Mouse (Mus musculus): Measurements from ENCODE around the gene Gpatch3. TPM values are rescaled to one million over a fixed set of nuclear protein-coding genes. Genes with fewer than 3 reads are reported as not detected.

Gene Gpatch3
- polyA plus RNA-seq, 2 experiments, result 8.0 to 8.1 TPM

- no peaks in the 10 kb centered on the region for H3K36me3 ChIP-seq (ENCODE audit: control insufficient read depth, insufficient read depth, low read length)
- DNase-seq (ENCODE audit: low spot score) (no peak), ATAC-seq (ENCODE audit: low FRiP score, low read depth) (no peak)
- no peak for TF ChIP-seq POLR2A (IDR thresholded peaks at IDR 0.05; ENCODE audit: borderline replicate concordance, extremely low read depth, insufficient read depth, insufficient read length)
- WGBS, result 42% methylated on average over 10 of the region's 10 CpGs
- no peak overlapping the region for H3K9ac ChIP-seq (ENCODE audit: low read depth, low read length, severe bottlenecking)
- no peaks in the 10 kb centered on the region for H3K4me1 ChIP-seq (ENCODE audit: control insufficient read depth, insufficient read depth, low read length)
- H3K27ac ChIP-seq (replicated peaks; ENCODE audit: low read depth, low read length), result no peak overlapping the region
- H3K9me3 ChIP-seq (ENCODE audit: control insufficient read depth, low read length), result no peaks in the 10 kb centered on the region
- H3K27me3 ChIP-seq (ENCODE audit: control insufficient read depth, insufficient read depth, low read length), result no peaks in the 10 kb centered on the region
- H3K4me2 ChIP-seq (replicated peaks; ENCODE audit: low read depth, low read length, severe bottlenecking), result no peak overlapping the region
- no peak overlapping the region for H3K4me3 ChIP-seq (replicated peaks; ENCODE audit: low read length)
These were observed 17.4 kb upstream of the Gpatch3 start for GRCm38 (mm10) chr4:133557041-133557717.

- Histone ChIP-seq H3K4me3 (replicated peaks; ENCODE audit: low read length) (no peak overlapping the region), H3K27me3 (ENCODE audit: control insufficient read depth, insufficient read depth, low read length) (no peaks in the 10 kb centered on the region), H3K9ac (ENCODE audit: low read depth, low read length, severe bottlenecking) (no peak overlapping the region), H3K36me3 (ENCODE audit: control insufficient read depth, insufficient read depth, low read length) (no peaks in the 10 kb centered on the region), H3K27ac (replicated peaks; ENCODE audit: low read depth, low read length) (no peak overlapping the region), H3K4me2 (replicated peaks; ENCODE audit: low read depth, low read length, severe bottlenecking) (no peak overlapping the region), H3K9me3 (ENCODE audit: control insufficient read depth, low read length) (no peaks in the 10 kb centered on the region), H3K4me1 (ENCODE audit: control insufficient read depth, insufficient read depth, low read length) (no peaks in the 10 kb centered on the region)
- WGBS, result 79% methylated on average over 4 of the region's 4 CpGs
- TF ChIP-seq POLR2A (IDR thresholded peaks at IDR 0.05; ENCODE audit: borderline replicate concordance, extremely low read depth, insufficient read depth, insufficient read length), result no peak
- ATAC-seq (ENCODE audit: low FRiP score, low read depth), result no peak
- no peak for DNase-seq (ENCODE audit: low spot score)
These were observed 14.7 kb upstream of the Gpatch3 start for GRCm38 (mm10) chr4:133559846-133560245.

DNA sequence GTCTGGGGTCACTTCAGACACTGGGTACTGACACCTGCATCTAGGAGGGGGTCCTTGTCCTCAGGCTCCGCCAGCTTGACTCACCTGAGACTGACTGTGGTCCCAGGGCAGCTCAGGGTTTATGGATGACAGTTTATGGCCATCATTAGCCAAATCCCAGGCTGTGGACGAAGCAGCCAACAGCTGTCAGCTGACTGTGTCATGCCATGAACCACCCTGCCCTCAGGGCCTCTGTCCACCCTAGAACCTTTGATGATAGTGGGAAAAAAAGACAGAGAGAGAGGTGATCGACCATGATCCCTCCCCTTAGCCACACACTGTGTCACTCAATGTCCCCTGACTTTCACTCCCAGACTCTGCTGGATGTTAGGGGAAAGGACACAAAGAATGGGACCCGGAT lies 12.9 kb upstream of the Gpatch3 start:
- DNase-seq (ENCODE audit: low spot score), result no peak
- H3K4me2 ChIP-seq (replicated peaks; ENCODE audit: low read depth, low read length, severe bottlenecking), result no peak overlapping the region
- no peak for TF ChIP-seq POLR2A (IDR thresholded peaks at IDR 0.05; ENCODE audit: borderline replicate concordance, extremely low read depth, insufficient read depth, insufficient read length)
- no peak overlapping the region for H3K27ac ChIP-seq (replicated peaks; ENCODE audit: low read depth, low read length)
- H3K4me1 ChIP-seq (ENCODE audit: control insufficient read depth, insufficient read depth, low read length), result no peaks in the 10 kb centered on the region
- 51% methylated on average over 4 of the region's 4 CpGs for WGBS
- no peak for ATAC-seq (ENCODE audit: low FRiP score, low read depth)
- H3K9me3 ChIP-seq (ENCODE audit: control insufficient read depth, low read length), result no peaks in the 10 kb centered on the region
- H3K36me3 ChIP-seq (ENCODE audit: control insufficient read depth, insufficient read depth, low read length), result no peaks in the 10 kb centered on the region
- H3K27me3 ChIP-seq (ENCODE audit: control insufficient read depth, insufficient read depth, low read length), result no peaks in the 10 kb centered on the region
- no peak overlapping the region for H3K4me3 ChIP-seq (replicated peaks; ENCODE audit: low read length)
- no peak overlapping the region for H3K9ac ChIP-seq (ENCODE audit: low read depth, low read length, severe bottlenecking)

DNA sequence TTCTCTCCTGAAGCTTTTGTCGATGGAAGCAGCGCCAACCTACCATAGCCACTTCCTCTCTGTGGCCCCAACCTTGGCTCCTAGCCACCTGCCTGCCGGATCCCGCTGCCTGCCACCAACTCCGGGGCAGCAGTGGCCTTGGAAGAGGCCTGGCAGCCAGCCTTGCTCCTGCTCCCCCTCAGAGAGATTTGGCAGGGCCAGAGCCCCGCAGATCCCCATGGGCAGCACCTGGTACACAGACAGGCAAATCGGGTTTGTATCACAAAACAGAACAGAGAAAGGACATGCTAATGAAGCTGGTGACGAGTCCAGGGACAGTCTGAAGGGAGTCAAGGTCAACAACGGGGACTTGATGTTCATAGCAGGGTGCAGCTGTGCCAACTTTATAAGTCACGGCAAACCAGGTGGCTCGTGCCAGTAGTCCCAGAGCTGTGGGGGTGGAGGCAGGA lies 11.4 kb upstream of the Gpatch3 start:
- DNase-seq (ENCODE audit: low spot score) (no peak), ATAC-seq (ENCODE audit: low FRiP score, low read depth) (no peak)
- Histone ChIP-seq H3K9ac (ENCODE audit: low read depth, low read length, severe bottlenecking) (no peak overlapping the region), H3K4me2 (replicated peaks; ENCODE audit: low read depth, low read length, severe bottlenecking) (no peak overlapping the region), H3K4me3 (replicated peaks; ENCODE audit: low read length) (no peak overlapping the region), H3K4me1 (ENCODE audit: control insufficient read depth, insufficient read depth, low read length) (no peaks in the 10 kb centered on the region), H3K27me3 (ENCODE audit: control insufficient read depth, insufficient read depth, low read length) (no peaks in the 10 kb centered on the region), H3K9me3 (ENCODE audit: control insufficient read depth, low read length) (no peaks in the 10 kb centered on the region), H3K27ac (replicated peaks; ENCODE audit: low read depth, low read length) (no peak overlapping the region), H3K36me3 (ENCODE audit: control insufficient read depth, insufficient read depth, low read length) (no peaks in the 10 kb centered on the region)
- TF ChIP-seq POLR2A (IDR thresholded peaks at IDR 0.05; ENCODE audit: borderline replicate concordance, extremely low read depth, insufficient read depth, insufficient read length), result no peak
- 73% methylated on average over 11 of the region's 11 CpGs for WGBS

DNA sequence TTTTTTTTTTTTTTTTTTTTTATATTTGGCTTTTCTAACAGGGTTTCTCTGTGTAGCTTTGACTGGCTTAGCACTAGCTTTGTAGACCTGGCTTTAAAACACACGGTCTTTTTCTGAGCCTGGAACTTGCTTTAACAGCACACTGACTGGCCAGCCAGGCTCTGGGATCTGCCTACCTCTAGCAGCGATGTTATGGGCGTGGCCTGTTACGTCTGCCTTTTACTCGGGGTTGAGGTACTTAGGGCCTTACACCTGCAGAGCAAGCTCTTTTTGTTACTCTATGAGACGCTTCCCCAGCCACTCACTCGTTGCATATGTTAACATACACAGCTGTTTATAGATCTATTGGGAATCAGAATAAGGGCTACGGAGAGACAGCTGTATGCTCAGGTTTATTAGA lies 7.3 kb upstream of the Gpatch3 start:
- no peaks in the 10 kb centered on the region for H3K27me3 ChIP-seq (ENCODE audit: control insufficient read depth, insufficient read depth, low read length)
- H3K9me3 ChIP-seq (ENCODE audit: control insufficient read depth, low read length), result no peaks in the 10 kb centered on the region
- no peaks in the 10 kb centered on the region for H3K36me3 ChIP-seq (ENCODE audit: control insufficient read depth, insufficient read depth, low read length)
- no peak overlapping the region for H3K4me2 ChIP-seq (replicated peaks; ENCODE audit: low read depth, low read length, severe bottlenecking)
- no peak for TF ChIP-seq POLR2A (IDR thresholded peaks at IDR 0.05; ENCODE audit: borderline replicate concordance, extremely low read depth, insufficient read depth, insufficient read length)
- DNase-seq (ENCODE audit: low spot score) (no peak), ATAC-seq (ENCODE audit: low FRiP score, low read depth) (no peak)
- WGBS, result 16% methylated on average over 8 of the region's 8 CpGs
- no peaks in the 10 kb centered on the region for H3K4me1 ChIP-seq (ENCODE audit: control insufficient read depth, insufficient read depth, low read length)
- no peak overlapping the region for H3K4me3 ChIP-seq (replicated peaks; ENCODE audit: low read length)
- H3K27ac ChIP-seq (replicated peaks; ENCODE audit: low read depth, low read length), result no peak overlapping the region
- H3K9ac ChIP-seq (ENCODE audit: low read depth, low read length, severe bottlenecking), result no peak overlapping the region
